In genomic region chr7:120739558-120740101, GRCm38 (mm10) we compare ENCODE assay signal across 9 mouse cellular contexts. TPM values are rescaled to one million over a fixed set of nuclear protein-coding genes. Genes with fewer than 3 reads are reported as not detected.
A peak's percentile ranks its signal among the peaks of the same experiment; 100 is the strongest.
DNase-seq lines count a peak whose midpoint lies in the region; ATAC-seq and TF ChIP-seq lines count a peak whose summit lies in the region.
"Had no signal": no experiment of that assay in that cellular context is flagged by ENCODE, and none has a peak within 500 bp of the region (broad histone marks: within the 10 kb centered on the region; RNA-seq: fewer than 3 reads in every experiment).

No protein-coding gene starts in this region.

- H3K27ac ChIP-seq in testis, adult 2 months (ENCODE audit: control insufficient read depth, insufficient read depth, low read depth, low read length) = peak overlapping the region; percentile 73
- H3K27ac ChIP-seq in midbrain, postnatal 0 days (ENCODE audit: low read depth, low read length) = no peak overlapping the region

- no peaks in the 10 kb centered on the region; the same call in none of the 2 replicates for H3K4me1 ChIP-seq in testis, adult 2 months (ENCODE audit: control insufficient read depth, insufficient read depth, low read length)
- H3K4me1 ChIP-seq in midbrain, postnatal 0 days (ENCODE audit: insufficient read depth, low read length) = no peaks in the 10 kb centered on the region

- H3K4me3 ChIP-seq in testis, adult 2 months (ENCODE audit: control insufficient read depth, low read depth, low read length) = peak overlapping the region; percentile 85
- H3K4me3 ChIP-seq in midbrain, postnatal 0 days (ENCODE audit: low read depth, low read length) = no peak overlapping the region

- no peak; the same call in 1 of the 2 replicates for TF ChIP-seq POLR2A in testis, adult 2 months (IDR thresholded peaks at IDR 0.05; ENCODE audit: control insufficient read depth, low read depth, low read length)

- no peak overlapping the region; the same call in 1 of the 2 replicates for H3K4me2 ChIP-seq in midbrain, postnatal 0 days (ENCODE audit: low read depth, low read length, poor library complexity, severe bottlenecking)

- DNase-seq in testis, postnatal 14 days (ENCODE audit: low spot score) = no peak
- peak; percentile 98 for DNase-seq in heart, adult 11 months
- peak; percentile 46 for DNase-seq in kidney, postnatal 10 days
- peak; percentile 31 for DNase-seq in midbrain, postnatal 0 days (ENCODE audit: low spot score)
- no peak for DNase-seq in thymus, postnatal 10 days (ENCODE audit: low spot score in 2 of 2)
- no peak for DNase-seq in thymus, postnatal 25 days

- ATAC-seq in midbrain, postnatal 0 days (ENCODE audit: low FRiP score) = 0 out of 2 replicates have a peak, but pooled peaks have one; percentile 45
- no peak for ATAC-seq in CD4-positive, CD25-positive, alpha-beta regulatory T cell, adult 4 months

- no peak overlapping the region for H3K9ac ChIP-seq in midbrain, postnatal 0 days (replicated peaks; ENCODE audit: low read length, poor library complexity, severe bottlenecking)

- no peaks in the 10 kb centered on the region for H3K36me3 ChIP-seq in testis, adult 2 months (ENCODE audit: control insufficient read depth, insufficient read depth, low read length)
- H3K36me3 ChIP-seq in midbrain, postnatal 0 days (ENCODE audit: insufficient read depth, low read length) = no peaks in the 10 kb centered on the region

- no peaks in the 10 kb centered on the region for H3K9me3 ChIP-seq in midbrain, postnatal 0 days (ENCODE audit: low read length)

- WGBS in midbrain, postnatal 0 days = 7% methylated on average over 5 of the region's 5 CpGs

- no peak for TF ChIP-seq CTCF in testis, adult 2 months (IDR thresholded peaks at IDR 0.05; ENCODE audit: control insufficient read depth, insufficient read depth, insufficient replicate concordance, low read depth, low read length)
- TF ChIP-seq CTCF in midbrain, postnatal 0 days (IDR thresholded peaks at IDR 0.05) = peak; percentile 24

- no peaks in the 10 kb centered on the region for H3K27me3 ChIP-seq in testis, adult 2 months (ENCODE audit: control insufficient read depth, insufficient read depth, low read length)
- H3K27me3 ChIP-seq in midbrain, postnatal 0 days (ENCODE audit: insufficient read depth, low read length) = no peaks in the 10 kb centered on the region

RNA-seq across cellular contexts. Expression of gene Vwa3a, which starts 0.5 kb away (rescaled TPM):
- polyA plus RNA-seq in testis, adult 2 months (2012; rRNA removed) = 85.4 and 105 TPM in 2 replicates
- 1.6 and 2.4 TPM in 2 replicates for total RNA-seq in midbrain, postnatal 0 days (2014; rRNA removed)
- 1.8 and 2.3 TPM in 2 replicates for polyA plus RNA-seq in midbrain, postnatal 0 days (2015; fragmentation: Nextera tagmentation; extraction: Ambion mirVana)
- not detected for polyA plus RNA-seq in CD4-positive, CD25-positive, alpha-beta regulatory T cell, adult 4 months (2017; shearing (Covaris generic))
- total RNA-seq: common myeloid progenitor, adult 5-6 weeks had no signal

Comparison
In these comparisons a context has a peak if more than half of its experiments do, and no peak if none do; other contexts are left out.
1. DNase-seq: peak in heart, adult 11 months (single experiment), kidney, postnatal 10 days (single experiment) and midbrain, postnatal 0 days (single experiment); none in testis, postnatal 14 days (single experiment), thymus, postnatal 10 days (0 of 2) and thymus, postnatal 25 days (single experiment).
2. RNA of gene Vwa3a, which starts 0.5 kb away (polyA plus RNA-seq): 85.4 to 105 TPM in testis, adult 2 months; 1.8 to 2.3 TPM in midbrain, postnatal 0 days and not detected in CD4-positive, CD25-positive, alpha-beta regulatory T cell, adult 4 months; every median in the first group is over 10 times any median in the second.